Mouse (Mus musculus) cerebellum, postnatal 10 days (tissue): ENCODE measurements around the gene Ifrd2.
"Not testable (repeated sequence)": the region's sequence is repeated elsewhere in the genome, so short reads cannot be mapped to it uniquely, and the experiment has no call there.

ENCODE experiments used
- DNase-seq, 2 experiments: peaks; one replicate each; pipeline ENCODE4 v3.0.0; 2021; ENCODE audit warnings: mixed read lengths in 2 of 2

Ifrd2 gene

DNA sequence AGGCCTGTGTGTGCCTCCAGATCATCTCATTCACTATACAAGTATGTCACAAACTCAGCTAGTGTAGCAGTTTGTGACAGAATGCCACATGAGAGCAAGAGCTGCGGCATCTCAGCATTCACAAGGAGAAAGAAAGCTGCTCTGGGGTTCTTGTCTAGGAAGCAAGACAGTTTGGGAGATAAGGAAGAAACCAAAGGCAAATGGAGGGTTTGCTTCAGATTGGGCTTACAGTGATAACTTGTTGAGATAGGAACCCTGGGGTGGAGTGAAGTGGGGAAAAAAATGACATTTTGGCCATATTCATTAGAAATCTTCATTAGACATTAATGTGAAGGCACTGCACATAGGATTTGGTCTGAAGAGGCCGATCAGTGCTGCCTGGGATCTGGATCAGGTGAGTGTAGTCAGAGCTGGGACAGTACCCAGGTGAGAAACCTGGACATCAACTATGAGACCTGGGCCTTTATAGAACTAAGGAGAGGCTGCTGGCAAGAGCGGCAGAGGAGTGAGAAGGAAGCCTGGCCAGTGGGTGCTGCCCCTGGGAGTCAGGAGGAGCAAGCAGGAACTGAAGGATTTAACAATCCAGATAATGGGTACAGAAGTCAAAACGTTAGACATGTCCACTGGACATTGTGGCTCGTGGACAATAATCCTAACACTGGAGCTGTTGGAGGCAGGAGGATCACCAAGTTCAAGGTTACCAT is 34.6 kb upstream of the Ifrd2 start:
- no peak for DNase-seq

DNA sequence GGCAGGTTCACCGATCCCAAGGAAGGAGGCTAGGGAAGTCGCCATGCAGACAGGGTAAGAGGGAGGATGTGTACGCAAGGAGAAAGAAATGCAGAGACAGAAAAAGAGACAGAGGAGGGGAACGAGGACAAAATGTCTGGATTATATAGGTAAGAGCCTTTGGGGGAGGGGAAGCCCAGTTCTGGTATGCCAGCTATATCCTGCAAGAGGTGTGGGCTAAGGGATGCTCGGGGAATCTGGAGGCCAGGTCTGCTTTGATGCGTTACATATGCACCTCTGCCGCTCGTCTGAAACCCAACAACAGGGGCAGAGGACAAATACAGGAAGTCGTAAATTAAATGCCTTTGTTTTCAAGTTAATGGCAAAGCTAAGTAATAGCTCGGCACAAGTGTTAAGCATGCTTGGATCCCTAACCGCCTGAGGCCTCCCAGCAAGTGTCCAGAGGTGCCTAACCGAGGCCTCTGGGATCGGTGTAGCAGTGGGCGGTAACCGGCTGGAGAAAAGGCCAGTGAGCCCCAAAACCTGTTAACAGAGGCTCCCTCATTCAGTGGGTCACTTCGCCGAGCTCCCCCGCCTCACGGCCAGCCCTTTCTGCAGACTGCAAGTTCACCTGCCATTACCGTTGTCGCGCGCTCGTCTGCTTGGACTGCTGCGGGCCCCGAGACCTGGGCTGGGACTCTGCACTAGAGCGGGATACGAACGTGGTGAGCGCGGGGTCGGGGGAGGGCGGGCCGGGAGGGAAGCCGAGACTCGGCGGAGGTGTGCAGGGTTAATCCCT is 33.7 kb upstream of the Ifrd2 start:
- no peak for DNase-seq

DNA sequence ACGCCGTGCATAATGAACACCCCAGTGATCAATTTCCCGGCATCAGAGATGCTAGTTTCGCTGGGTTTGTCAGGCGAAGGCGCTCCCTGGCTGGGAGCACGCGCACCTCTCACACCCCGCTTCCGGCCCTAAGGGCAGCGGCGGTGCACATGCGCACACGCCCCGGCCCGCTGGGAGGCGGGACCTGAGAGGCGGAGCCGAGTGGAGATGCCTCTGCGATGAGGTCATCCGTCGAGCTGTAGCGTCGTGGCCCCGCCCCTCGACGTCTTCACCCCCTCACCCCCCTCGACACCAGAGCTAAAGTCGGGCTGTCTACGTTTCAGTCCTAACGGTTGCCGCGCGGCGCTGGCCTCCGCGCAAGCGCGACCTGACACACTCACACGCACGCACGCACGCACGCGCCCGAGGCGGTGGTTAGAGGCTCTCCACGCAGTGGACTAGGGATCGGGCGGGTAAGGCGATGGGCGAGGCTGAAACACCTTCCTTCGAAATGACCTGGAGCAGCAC is 33.1 kb upstream of the Ifrd2 start:
- DNase-seq = peak; percentile 97 to 98

DNA sequence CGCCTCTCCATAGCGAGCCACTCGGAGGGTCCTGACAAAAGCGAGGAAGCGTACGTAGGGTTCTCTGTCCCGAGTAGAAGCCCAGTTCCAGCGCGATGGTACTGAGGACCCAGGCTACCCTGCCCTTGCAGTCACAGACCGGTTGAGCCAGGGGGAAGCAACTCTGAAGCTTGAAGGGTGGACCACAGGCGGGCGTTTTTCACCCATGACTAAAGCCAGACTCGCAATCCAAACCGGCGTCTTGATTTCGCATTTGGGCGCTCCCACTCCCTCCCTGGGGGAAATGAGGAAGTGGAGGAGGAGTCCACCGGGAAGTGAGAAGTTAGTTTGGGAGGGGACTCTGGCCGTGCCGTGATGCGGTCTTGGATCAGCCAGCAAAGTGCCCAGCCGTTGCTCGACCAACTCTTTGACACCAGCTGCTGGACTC is 32.4 kb upstream of the Ifrd2 start:
- DNase-seq = peak in 1 of 2 experiments; percentile 54

DNA sequence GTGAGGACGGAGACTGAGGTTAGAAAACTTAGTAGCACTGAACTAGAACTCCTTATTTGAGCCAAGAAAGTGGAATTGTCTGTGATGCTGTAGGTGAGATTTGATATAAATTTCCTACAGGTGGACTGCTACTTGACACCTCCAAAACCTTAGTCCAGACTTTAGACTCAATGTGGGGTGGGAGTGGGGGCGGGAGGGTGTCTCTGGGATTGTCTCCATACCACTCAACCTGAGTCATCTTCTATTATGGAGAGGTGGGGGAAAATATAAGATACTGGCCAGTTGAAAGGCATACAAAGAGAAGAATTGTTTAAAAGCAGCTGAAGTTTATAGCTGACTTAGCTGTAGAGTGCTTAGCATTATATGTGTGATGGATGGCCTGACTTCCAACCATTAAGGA is 31.7 kb upstream of the Ifrd2 start:
- DNase-seq = no peak

DNA sequence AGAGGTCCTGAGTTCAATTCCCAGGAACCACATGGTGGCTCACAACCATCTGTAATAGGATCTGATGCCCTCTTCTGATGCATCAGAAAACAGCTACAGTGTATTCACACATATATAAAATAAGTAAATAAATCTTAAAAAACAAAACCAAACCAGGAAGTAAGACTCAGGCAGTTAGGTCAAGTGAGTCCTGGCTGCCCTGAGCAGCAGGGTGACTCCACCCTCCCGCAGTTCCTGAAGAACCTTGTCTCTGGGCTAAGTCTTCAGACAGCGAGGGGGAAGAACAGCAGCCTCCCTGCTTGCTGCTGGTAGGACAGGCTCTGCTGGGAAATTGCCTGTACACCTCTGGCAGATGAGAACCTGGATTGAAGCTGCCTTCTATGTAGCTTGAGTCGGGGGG is 31.1 kb upstream of the Ifrd2 start:
- DNase-seq = no peak

DNA sequence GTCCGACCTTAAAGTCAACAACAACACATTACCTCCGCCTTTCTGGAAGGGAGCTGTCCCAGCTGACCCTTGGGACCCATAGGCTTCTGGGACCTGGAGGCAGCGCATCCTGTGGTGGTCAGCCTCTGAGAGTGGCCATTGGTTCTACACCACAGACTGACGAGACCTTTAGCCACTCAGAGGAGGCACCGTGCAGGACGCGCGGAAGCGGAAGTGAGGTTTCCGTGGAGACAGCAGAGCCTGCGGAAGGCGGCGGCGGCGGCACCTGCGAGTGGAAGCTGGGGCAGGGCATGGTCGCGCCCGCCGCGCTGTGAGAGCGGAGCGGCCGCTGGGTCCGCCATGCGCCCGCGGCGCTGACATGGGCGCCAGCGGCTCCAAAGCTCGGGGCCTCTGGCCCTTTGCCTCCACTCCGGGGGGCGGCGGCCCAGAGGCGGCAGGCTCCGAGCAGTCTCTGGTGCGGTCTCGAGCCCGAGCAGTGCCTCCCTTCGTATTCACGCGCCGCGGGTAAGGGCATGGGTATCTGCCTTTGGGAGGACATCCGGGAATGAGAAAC is 24.3 kb upstream of the Ifrd2 start, which contains the start of gene Tusc2:
Gene Tusc2 (plus strand): TSS at position 227 of the 553 bp plus-strand sequence.
- DNase-seq = peak; percentile 94 to 95

DNA sequence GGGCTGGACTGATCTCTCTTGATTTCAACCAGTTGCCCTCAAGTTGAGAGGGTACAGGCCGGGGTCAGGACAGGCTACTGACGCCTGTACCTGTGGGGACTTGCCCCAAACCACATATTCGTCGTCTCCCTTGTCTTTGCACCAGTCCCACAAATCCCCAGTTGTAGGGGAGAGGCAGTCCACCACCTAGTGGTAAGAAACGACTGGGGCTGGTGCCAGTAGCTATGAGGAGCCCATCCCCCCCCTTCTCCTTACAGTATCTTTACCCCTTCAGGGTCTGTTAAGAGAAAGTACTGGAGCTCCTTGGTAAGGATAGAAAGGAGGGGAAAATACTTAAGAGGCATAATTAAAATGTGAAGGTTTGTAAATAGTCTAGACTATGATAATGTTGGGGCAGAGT is 21.9 kb upstream of the Ifrd2 start:
- DNase-seq = not testable (repeated sequence)

DNA sequence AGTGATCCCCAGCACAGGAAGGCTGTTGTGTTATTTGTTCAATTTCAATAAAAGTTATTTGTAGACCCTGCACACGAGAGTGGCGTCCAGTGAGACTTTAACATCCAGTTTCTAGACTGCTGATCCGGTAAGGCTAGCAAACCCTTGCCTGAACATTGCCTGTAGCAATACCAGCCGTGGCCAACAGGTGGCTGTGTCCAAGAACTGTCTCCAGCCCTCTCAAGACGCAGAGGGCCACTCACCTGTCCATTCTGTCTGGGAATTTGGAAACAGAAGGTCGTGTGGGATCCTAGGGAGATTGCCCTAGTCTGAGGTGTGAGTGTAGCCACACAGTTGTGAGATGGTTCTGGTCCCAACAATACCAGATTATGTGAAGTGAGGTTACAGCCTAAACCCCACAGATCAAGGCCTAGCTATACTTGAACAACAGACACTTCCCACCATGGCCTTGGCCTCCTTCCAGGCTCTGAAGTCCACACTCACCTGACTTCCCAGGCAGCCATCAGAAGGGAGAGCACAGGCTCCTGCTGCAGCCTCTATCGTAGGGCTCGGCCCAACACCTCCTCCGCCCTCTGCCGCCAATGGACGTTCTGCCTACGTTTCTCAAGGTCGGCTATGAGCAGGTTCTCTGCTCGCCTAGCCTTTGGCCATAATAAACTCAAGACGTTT is 21.3 kb upstream of the Ifrd2 start:
- peak; percentile 89 to 92 for DNase-seq

DNA sequence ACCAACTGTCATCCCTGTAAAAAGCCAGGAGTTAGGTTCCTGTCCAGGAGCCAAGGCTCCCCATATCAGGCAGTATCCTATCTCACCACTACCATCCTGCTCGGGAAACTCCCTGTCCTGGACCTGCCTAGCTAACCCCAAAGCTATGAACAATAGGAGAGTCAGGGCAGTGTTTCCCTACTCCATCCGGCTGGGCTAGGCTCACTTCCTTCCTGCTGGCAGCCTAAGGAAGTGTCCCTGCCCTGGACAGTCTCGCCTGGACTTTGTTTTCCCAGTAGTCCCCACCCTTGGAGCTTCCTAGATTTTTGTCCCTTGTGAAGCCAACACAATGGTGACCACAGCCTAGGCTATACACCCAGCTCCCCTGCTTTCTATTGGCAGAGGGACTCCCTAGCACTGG is 20.6 kb upstream of the Ifrd2 start:
- DNase-seq = no peak

DNA sequence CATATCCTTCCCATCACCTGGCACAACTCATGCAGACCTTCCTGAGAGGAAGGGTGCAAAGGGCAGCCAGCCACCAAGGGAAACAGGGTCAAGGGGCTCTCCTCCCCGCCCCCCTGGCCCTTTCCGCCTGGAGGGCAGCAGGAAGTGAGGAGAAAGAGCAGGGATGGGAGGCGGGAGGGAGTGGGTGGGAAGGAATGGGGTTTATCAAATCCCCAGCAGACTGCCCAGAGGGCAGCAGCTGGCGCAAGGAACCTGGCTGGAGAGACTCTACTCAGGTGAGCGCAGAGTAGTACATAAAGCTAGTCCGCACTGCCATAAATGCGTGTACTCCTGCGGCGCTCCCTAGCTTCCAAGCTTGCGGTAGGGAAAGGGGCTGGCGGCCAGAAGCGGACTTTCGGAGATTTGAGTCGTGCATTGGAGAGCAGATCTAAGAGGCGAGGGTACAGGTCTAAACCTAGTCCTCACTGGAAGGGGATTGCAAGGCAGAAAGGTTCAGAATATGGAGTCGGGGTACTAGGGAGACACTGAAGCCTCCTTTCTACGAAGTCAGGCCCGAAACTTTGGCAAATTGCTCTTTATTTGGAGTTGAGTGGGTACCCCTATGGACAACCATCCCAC is 19.6 kb upstream of the Ifrd2 start, which contains the start of gene Hyal2:
Gene Hyal2 (plus strand): TSS at position 244 of the 618 bp plus-strand sequence.
- no peak for DNase-seq

DNA sequence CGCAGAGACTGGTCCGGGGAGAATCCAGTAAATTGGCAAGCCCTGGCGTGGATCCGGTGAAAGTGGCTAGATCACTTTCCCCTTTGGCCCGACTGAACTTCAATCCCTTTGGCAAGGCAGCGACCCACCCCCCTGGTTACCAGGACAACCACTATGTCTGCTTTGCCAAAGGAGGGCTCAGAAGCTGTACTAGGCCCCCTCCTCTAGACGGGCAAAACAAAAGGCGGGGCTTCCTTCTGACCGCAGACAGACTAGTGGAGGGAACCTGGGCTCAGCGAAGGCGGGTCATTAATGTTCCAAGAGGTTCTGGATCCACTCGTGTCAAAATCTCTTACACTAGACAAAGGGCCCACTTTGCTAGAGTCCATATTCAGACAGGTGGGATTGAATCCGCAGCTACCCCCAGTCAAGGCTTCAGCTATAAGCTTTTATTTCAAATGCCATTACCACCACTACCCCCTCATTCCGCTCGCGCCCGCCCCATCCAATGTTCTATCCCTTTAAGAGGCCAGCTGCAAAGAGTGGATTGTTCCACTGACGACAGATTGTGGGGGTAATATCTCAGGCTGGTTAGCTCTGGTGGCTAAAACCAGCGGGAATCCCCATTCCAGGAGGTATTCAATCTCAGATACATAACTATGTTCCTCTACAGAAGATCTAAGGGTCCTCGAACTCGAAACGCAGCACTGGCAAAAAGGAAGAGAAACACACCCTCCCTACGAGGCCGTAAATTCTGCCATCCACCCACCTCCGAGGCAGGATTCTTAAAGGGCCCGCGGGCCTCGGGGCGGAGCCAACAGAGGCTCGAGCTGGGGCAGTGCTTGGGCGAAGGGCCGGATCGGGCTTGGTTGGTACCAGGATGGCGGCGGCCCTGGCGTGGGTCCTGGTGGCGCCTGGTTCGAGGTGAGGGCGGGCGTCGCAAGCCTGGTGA is 18.8 kb upstream of the Ifrd2 start:
- DNase-seq = peak; percentile 90 to 92

DNA sequence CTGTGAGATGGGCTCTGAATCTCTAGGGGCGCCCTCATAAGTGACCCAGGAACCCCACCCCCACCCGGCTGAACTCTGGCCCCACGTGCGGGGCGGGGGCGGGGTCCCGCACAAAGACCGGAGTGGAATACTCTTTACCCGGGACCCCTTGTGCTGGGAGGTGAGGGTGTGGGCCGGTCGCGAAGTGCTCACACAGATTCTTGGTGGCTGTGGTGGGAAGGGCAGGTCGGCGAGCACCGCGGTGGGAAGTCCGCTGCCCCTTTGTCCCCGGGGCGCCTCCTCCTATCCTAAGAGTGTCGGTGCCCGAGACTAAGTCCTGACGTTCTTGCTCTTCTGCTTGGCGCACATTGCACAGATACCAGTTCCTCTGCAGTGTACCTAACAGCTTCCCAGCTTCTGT is 18.2 kb upstream of the Ifrd2 start:
- DNase-seq = no peak

DNA sequence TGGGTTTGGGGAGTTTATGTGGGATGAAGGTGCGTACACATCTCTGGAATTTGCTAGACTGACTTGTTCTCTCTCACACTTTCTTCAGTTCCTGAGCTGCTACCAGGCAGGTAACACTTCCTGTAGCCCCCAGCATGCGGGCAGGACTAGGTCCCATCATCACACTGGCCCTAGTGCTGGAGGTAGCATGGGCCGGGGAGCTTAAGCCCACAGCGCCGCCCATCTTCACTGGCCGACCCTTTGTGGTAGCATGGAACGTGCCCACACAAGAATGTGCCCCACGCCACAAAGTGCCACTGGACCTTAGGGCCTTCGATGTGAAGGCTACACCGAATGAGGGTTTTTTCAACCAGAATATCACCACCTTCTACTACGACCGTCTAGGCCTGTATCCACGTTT is 17.4 kb upstream of the Ifrd2 start:
- no peak for DNase-seq

DNA sequence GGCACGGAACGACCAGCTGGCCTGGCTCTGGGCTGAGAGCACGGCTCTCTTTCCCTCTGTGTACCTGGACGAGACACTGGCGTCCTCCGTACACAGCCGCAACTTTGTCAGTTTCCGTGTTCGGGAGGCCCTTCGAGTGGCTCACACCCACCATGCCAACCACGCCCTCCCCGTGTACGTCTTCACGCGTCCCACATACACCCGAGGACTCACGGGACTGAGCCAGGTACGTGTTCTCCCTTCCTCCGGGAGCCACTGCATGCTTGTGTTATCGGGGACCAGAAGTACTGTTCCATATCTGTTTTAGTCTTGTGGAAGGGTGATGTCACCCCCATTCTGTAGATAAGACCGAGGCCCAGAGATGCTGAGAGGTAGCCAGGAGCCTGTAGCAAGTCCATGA is 16.6 kb upstream of the Ifrd2 start:
- no peak for DNase-seq

DNA sequence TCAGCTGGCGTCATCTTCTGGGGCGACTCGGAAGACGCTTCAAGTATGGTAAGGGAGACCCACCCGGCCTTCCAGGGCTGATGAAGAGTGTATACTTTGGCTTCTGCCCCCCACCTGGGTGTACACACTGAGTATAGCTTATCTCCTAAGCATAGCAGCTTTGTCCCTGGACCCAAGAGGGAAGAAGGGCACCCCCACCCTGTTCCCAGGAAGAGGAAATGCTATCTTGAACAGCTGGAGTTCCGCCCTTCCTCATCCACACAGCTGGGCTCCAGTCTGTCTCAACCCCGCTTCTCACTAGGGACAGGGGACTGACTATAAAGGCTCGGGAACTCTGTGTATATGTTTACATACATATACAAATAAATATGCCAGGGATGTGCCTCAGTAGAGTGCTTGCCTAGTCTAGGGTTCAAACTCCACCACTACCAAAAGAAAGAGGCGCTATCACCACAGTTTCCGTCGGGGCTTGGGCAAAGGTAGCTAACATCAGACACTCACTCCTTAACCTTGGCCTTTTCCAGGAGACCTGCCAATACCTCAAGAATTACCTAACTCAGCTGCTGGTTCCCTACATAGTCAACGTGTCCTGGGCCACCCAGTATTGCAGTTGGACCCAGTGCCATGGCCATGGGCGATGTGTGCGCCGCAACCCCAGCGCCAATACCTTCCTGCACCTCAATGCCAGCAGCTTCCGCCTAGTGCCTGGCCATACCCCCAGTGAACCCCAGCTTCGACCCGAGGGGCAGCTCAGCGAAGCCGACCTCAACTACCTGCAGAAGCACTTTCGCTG is 15.7 kb upstream of the Ifrd2 start:
- no peak for DNase-seq

DNA sequence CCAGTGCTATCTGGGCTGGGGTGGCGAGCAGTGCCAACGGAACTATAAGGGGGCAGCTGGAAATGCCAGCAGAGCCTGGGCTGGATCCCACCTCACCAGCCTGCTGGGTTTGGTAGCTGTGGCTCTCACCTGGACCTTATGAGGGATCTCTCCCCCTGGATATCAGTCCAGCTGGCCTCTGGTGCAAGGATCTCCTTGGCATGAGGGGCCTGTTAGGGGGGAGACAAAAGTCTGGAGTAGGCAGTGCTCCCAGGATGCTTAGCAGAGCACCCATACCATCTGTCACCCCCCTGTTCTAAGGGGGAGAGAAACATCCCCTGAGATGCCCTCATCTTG is 15.1 kb upstream of the Ifrd2 start:
- no peak for DNase-seq

DNA sequence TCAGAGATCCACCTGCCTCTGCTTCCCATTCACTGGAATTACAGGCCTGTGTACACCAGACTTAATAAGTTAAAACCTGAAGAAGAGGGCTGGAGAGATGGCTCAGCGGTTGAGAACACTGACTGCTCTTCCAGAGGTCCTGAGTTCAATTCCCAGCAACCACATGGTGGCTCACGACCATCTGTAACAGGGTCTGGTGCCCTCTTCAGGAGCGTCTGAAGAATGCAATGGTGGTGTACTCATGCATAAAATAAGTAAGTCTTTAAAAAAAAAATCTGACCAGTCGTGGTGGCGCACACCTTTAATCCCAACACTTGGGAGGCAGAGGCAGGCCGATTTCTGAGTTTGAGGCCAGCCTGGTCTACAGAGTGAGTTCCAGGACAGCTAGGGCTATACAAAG is 13.7 kb upstream of the Ifrd2 start:
- DNase-seq = not testable (repeated sequence)

DNA sequence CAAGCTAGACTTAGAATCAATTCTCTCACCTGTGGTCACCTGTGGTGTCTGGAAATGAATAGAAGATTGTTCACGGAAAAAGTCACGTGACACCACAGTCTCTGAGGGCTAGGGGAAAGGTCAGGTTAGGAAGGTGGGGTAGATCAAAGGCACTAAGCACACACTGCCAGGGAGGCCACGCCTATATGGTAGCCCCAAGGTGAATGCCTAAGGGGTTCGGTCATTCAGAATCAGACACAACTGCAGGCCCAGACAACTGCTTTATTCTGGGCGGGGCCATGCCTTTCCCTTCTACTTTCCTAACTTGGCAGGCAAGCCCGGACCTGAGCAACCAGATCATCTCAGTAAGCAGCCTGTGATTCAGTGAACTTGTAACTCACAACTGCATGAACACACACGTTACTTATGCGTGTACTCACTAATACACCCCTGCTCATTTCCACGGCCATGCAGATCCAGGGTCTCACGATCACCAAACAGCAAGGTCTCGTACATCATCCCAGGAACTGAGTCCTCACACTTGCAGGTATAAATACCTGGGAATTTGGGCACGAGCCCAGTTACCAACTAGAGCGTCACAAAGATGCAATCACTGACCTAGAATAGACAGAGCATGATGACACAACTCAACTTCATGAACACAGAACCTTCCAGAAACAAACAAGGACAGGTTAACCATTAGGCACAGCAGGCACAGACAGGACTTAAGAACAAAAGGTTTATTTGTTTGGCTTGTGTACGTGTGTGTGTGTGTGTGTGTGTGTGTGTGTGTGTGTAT is 11.7 kb upstream of the Ifrd2 start:
- DNase-seq = peak; percentile 64 to 72
